Mouse (Mus musculus) intestine, embryonic 14.5 days (tissue): ENCODE data around the gene Bptf. TPM values are rescaled to one million over a fixed set of nuclear protein-coding genes. Genes with fewer than 3 reads are reported as not detected.
"Not testable (repeated sequence)": the region's sequence is repeated elsewhere in the genome, so short reads cannot be mapped to it uniquely, and the experiment has no call there.

Experiments
- ATAC-seq: fragments of 200-750 bp; cut with Nextera tagmentation; replicated peaks from 2 replicates; pipeline ENCODE4 v1.8.0; 2017; ENCODE audit warnings: low read depth, moderate number of reproducible peaks, moderate TSS enrichment, moderate library complexity; ENCODE audit not compliant: low FRiP score, low TSS enrichment
- DNase-seq: peaks from one replicate; pipeline ENCODE4 v3.0.0-alpha.2; 2018; ENCODE audit warnings: low spot score
- H3K27ac ChIP-seq: fragments of 300-500 bp; sonication (generic); 2 replicates; pipeline ENCODE4 v1.5.1; 2014; ENCODE audit warnings: low read depth, mild to moderate bottlenecking, control low read depth
- H3K27me3 ChIP-seq: fragments of 300-500 bp; sonication (generic); replicated peaks from 2 replicates; pipeline ENCODE4 v1.6.1; 2014; ENCODE audit warnings: low read length, control low read depth; ENCODE audit not compliant: control insufficient read depth, insufficient read depth
- H3K36me3 ChIP-seq: fragments of 300-500 bp; sonication (generic); 2 replicates; pipeline ENCODE4 v1.6.1; 2014; ENCODE audit warnings: low read length, control low read depth; ENCODE audit not compliant: control insufficient read depth, insufficient read depth
- H3K4me1 ChIP-seq: fragments of 300-500 bp; sonication (generic); replicated peaks from 2 replicates; pipeline ENCODE4 v1.6.1; 2014; ENCODE audit warnings: low read length, control low read depth, mixed read lengths; ENCODE audit not compliant: control insufficient read depth, insufficient read depth
- H3K4me2 ChIP-seq: fragments of 300-500 bp; sonication (generic); 2 replicates; pipeline ENCODE4 v1.6.1; 2014; ENCODE audit warnings: low read length
- H3K4me3 ChIP-seq: fragments of 300-500 bp; sonication (generic); 2 replicates; pipeline ENCODE4 v1.5.1; 2014; ENCODE audit warnings: low read depth, low read length, control low read depth, mixed read lengths
- H3K9ac ChIP-seq: fragments of 300-500 bp; sonication (generic); 2 replicates; pipeline ENCODE4 v1.6.1; 2014; ENCODE audit warnings: mild to moderate bottlenecking, low read length
- H3K9me3 ChIP-seq: fragments of 300-500 bp; sonication (generic); 2 replicates; pipeline ENCODE4 v1.6.1; 2016; ENCODE audit warnings: low read length, control low read depth; ENCODE audit not compliant: control insufficient read depth
- WGBS: fragments of 180-500 bp; shearing (Covaris S2); extraction: QIAGEN DNeasy Blood & Tissue Kit; methylation state at CpG from one replicate; pipeline ENCODE4 v1.1.7; 2014; 5-methylcytosine and 5-hydroxymethylcytosine counted together
- polyA plus RNA-seq: library from polyadenylated mRNA; unstranded; fragments of >200 nt; fragmentation: Nextera tagmentation; extraction: Ambion mirVana; gene quantifications from 2 replicates; pipeline ENCODE4 v1.2.1, GENCODE M21; 2014

The Bptf gene
- polyA plus RNA-seq, 1 experiment from 2014 or later, result 38.6 TPM

GRCm38 (mm10) chr11:107059634-107060033 is 72.3 kb downstream of the Bptf start:
- not testable (repeated sequence) for H3K4me1 ChIP-seq, DNase-seq
- H3K36me3 ChIP-seq, result peaks cover 96% of the 10 kb centered on the region

GRCm38 (mm10) chr11:107057391-107057790 is 74.5 kb downstream of the Bptf start:
- Histone ChIP-seq H3K9ac (no peak overlapping the region), H3K27me3 (no peaks in the 10 kb centered on the region), H3K4me2 (no peak overlapping the region), H3K4me3 (no peak overlapping the region), H3K4me1 (no peaks in the 10 kb centered on the region), H3K36me3 (peaks cover 99% of the 10 kb centered on the region), H3K9me3 (no peaks in the 10 kb centered on the region), H3K27ac (no peak overlapping the region)
- 87% methylated on average over 6 of the region's 6 CpGs for WGBS
- no peak for ATAC-seq
- no peak for DNase-seq

More at GRCm38 (mm10) chr11:107059634-107060033, 72.3 kb downstream of the Bptf start:
- H3K27ac ChIP-seq, ATAC-seq, H3K4me2 ChIP-seq, H3K27me3 ChIP-seq, H3K4me3 ChIP-seq, H3K9ac ChIP-seq, H3K9me3 ChIP-seq: not testable (repeated sequence)
- 93% methylated on average over 3 of the region's 3 CpGs for WGBS

- WGBS, result 94% methylated on average over 6 of the region's 6 CpGs
Observed at GRCm38 (mm10) chr11:107054870-107055269, 77.1 kb downstream of the Bptf start.

GRCm38 (mm10) chr11:107046766-107047620 is 84.9 kb downstream of the Bptf start:
- DNase-seq, result no peak
- H3K9me3 ChIP-seq, result no peaks in the 10 kb centered on the region
- peaks cover 68% of the 10 kb centered on the region for H3K36me3 ChIP-seq
- H3K4me2 ChIP-seq, result no peak overlapping the region
- H3K27me3 ChIP-seq, result no peaks in the 10 kb centered on the region
- no peak overlapping the region for H3K4me3 ChIP-seq
- 91% methylated on average over 15 of the region's 15 CpGs for WGBS
- H3K27ac ChIP-seq, result no peak overlapping the region
- no peak for ATAC-seq
- no peak overlapping the region for H3K9ac ChIP-seq
- H3K4me1 ChIP-seq, result no peaks in the 10 kb centered on the region

More at GRCm38 (mm10) chr11:107054870-107055269, 77.1 kb downstream of the Bptf start:
- H3K9ac ChIP-seq, result no peak overlapping the region
- H3K4me3 ChIP-seq, result no peak overlapping the region
- H3K9me3 ChIP-seq, result no peaks in the 10 kb centered on the region
- no peak overlapping the region for H3K27ac ChIP-seq
- no peaks in the 10 kb centered on the region for H3K4me1 ChIP-seq
- no peak for DNase-seq
- H3K27me3 ChIP-seq, result no peaks in the 10 kb centered on the region
- no peak overlapping the region for H3K4me2 ChIP-seq
- peaks cover 86% of the 10 kb centered on the region for H3K36me3 ChIP-seq
- no peak for ATAC-seq

GRCm38 (mm10) chr11:107045546-107045945 is 86.4 kb downstream of the Bptf start:
- Histone ChIP-seq H3K4me2 (no peak overlapping the region), H3K9ac (no peak overlapping the region), H3K36me3 (peaks cover 74% of the 10 kb centered on the region), H3K4me1 (no peaks in the 10 kb centered on the region), H3K27me3 (no peaks in the 10 kb centered on the region), H3K9me3 (no peaks in the 10 kb centered on the region), H3K4me3 (no peak overlapping the region), H3K27ac (no peak overlapping the region)
- ATAC-seq (no peak), DNase-seq (no peak)
- WGBS, result 91% methylated on average over 4 of the region's 4 CpGs

GRCm38 (mm10) chr11:107044321-107044720 is 87.6 kb downstream of the Bptf start:
- peaks cover 86% of the 10 kb centered on the region for H3K36me3 ChIP-seq
- DNase-seq, result peak; percentile 75
- H3K4me2 ChIP-seq, result no peak overlapping the region
- H3K27ac ChIP-seq, result no peak overlapping the region
- H3K9ac ChIP-seq, result no peak overlapping the region
- no peaks in the 10 kb centered on the region for H3K9me3 ChIP-seq
- no peaks in the 10 kb centered on the region for H3K27me3 ChIP-seq
- no peaks in the 10 kb centered on the region for H3K4me1 ChIP-seq
- 42% methylated on average over 5 of the region's 5 CpGs for WGBS
- peak; percentile 47; the same call in 1 of the 2 replicates for ATAC-seq
- no peak overlapping the region for H3K4me3 ChIP-seq

GRCm38 (mm10) chr11:107043361-107043760 is 88.6 kb downstream of the Bptf start:
- Histone ChIP-seq H3K4me2 (no peak overlapping the region), H3K27ac (no peak overlapping the region), H3K4me1 (no peaks in the 10 kb centered on the region), H3K27me3 (no peaks in the 10 kb centered on the region), H3K9ac (no peak overlapping the region), H3K36me3 (peaks cover 96% of the 10 kb centered on the region), H3K4me3 (no peak overlapping the region), H3K9me3 (no peaks in the 10 kb centered on the region)
- ATAC-seq (no peak), DNase-seq (no peak)
- WGBS, result 92% methylated on average over 11 of the region's 11 CpGs

- H3K27me3 ChIP-seq, result no peaks in the 10 kb centered on the region
- H3K9ac ChIP-seq, result no peak overlapping the region
- no peak for DNase-seq
- no peaks in the 10 kb centered on the region for H3K4me1 ChIP-seq
- H3K4me2 ChIP-seq, result no peak overlapping the region
- 97% methylated on average over 3 of the region's 3 CpGs for WGBS
- H3K36me3 ChIP-seq, result peaks cover 92% of the 10 kb centered on the region
- H3K27ac ChIP-seq, result no peak overlapping the region
- H3K9me3 ChIP-seq, result no peaks in the 10 kb centered on the region
- no peak for ATAC-seq
- H3K4me3 ChIP-seq, result no peak overlapping the region
Observed at GRCm38 (mm10) chr11:107041396-107041795, 90.5 kb downstream of the Bptf start.

GRCm38 (mm10) chr11:107039417-107039816 is 92.5 kb downstream of the Bptf start:
- peaks cover 89% of the 10 kb centered on the region for H3K36me3 ChIP-seq
- no peak overlapping the region for H3K9ac ChIP-seq
- H3K27me3 ChIP-seq, result no peaks in the 10 kb centered on the region
- WGBS, result 93% methylated on average over 5 of the region's 5 CpGs
- no peak overlapping the region for H3K27ac ChIP-seq
- H3K4me1 ChIP-seq, result no peaks in the 10 kb centered on the region
- no peak for DNase-seq
- no peaks in the 10 kb centered on the region for H3K9me3 ChIP-seq
- ATAC-seq, result no peak
- no peak overlapping the region for H3K4me2 ChIP-seq
- no peak overlapping the region for H3K4me3 ChIP-seq
